Mouse (Mus musculus): Measurements from ENCODE around the gene Nrm. TPM values are rescaled to one million over a fixed set of nuclear protein-coding genes. Genes with fewer than 3 reads are reported as not detected.

Nrm gene
- polyA plus RNA-seq, 3 experiments from 2014 or later: 25.4 to 64.8 (median 27.4) TPM

- peak; percentile 45 for ATAC-seq
Measured at GRCm38 (mm10) chr17:35868165-35868820, 7.2 kb downstream of the Nrm start.

GRCm38 (mm10) chr17:35868961-35869345 is 7.8 kb downstream of the Nrm start:
- no peak for ATAC-seq

- ATAC-seq: no peak
Measured at GRCm38 (mm10) chr17:35869346-35870067, 8.4 kb downstream of the Nrm start.

- peak; percentile 75 for ATAC-seq
Measured at GRCm38 (mm10) chr17:35870151-35870883, 9.2 kb downstream of the Nrm start.

DNA sequence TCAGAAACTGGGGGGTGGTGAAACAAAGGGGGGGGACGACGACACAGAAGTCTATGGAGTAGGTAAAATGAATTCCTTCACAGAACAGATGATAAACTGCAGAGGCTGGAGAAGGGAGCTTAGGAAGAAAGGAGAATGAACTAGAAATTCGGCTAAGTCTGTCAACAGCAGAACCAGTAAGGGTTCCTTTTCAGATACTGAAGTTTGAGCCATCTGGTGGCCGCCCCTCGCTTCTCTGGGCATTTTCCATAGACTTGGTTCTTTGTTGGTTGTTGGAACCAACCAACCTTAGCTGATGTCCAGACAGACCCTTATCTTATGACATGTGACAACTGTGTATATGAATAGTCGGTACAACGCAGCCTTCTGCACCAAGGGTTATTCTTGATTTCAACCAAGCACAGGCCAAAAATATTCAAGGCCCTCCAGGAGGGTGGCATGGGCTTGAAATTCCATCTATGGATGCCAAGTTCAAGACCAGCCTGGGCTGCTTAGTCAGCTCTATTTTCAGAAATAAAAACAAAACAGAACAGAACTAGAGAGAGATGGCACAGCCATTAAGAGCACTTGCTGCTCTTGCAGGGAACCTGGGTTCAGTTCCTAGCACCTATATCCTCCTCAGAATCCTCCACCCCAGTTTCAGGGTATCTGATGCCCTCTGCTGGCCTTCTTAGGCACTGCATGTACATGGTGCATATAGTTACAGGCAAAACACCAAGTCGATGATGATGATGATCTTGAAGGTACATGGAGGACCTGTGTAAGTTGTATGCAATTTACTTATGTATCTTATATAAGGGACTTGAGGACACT is 10.0 kb downstream of the Nrm start:
- no peak for ATAC-seq

- ATAC-seq: no peak
Measured at GRCm38 (mm10) chr17:35873774-35874519, 12.8 kb downstream of the Nrm start.

DNA sequence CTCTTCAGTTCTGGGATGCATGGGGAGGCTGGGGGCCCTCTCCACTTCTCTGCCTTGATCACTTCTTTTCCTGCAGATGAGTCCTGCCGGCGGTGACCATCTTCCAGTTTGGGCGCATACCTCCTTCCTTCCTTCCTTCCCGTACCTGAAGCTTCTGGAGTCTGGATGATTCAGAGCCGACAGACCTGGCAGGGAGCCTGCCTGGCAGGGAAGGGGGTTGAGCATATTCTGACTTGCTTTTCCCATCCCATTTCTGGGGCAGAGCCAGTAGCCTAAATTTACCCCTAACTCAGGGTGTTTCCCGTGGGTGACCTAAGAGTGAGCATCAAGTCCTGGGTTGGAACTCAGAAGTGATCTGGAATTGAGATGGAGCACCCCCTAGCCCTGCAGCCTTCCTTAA is 13.6 kb downstream of the Nrm start:
- ATAC-seq: no peak

DNA sequence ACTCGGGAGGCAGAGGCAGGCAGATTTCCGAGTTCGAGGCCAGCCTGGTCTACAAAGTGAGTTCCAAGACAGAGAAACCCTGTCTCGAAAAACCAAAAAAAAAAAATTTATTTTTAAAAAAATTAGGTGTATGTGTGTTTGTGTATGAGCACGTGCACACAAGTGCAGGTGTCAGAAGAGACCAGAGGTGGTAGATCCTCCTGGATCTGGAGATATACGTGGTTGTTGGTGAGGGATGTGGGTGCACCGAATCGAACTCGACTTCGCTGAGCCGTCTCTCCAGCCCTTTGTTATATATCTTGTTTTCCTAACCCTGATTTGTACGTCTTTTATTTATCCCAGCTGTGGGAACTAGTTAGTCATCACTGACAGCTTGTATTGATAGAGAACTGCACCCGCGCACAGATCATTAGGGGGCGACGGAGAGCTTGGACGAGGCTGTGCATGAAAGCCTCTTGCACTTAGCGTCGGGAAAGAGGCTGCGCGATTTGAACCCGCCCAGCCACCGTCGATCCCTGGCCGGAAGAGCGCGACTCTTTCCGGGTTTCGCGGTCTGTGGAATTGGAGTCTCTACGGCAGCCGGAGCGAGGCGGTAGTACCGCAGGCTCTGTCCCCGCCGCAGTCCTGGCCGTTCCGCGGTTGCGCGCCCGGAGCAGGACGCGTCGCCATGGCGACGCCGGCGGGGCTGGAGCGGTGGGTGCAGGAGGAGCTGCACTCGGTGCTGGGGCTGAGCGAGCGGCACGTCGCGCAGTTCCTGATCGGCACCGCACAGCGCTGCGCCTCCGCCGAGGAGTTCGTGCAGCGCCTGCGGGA is 18.3 kb downstream of the Nrm start, which contains the start of gene Dhx16:
Gene Dhx16, plus strand, starts transcription at position 575 of the 813 bp plus-strand sequence.
- ATAC-seq: peak; percentile 93

- ATAC-seq: no peak
Measured at GRCm38 (mm10) chr17:35882924-35883323, 21.8 kb downstream of the Nrm start.

DNA sequence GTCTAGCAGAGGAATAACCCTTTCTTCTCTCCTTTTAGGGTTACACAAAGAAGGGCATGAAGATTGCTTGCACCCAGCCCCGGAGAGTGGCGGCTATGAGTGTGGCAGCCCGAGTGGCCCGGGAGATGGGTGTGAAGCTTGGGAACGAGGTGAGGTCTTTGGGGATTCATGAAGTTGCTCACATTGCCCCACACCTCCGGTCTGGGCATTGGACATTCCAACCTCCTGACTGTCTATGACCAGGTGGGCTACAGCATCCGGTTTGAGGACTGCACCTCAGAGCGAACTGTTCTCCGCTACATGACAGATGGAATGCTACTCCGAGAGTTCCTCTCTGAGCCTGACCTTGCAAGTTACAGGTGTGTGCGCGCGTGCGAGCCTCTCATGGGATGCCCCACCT is 22.7 kb downstream of the Nrm start:
- ATAC-seq: no peak

DNA sequence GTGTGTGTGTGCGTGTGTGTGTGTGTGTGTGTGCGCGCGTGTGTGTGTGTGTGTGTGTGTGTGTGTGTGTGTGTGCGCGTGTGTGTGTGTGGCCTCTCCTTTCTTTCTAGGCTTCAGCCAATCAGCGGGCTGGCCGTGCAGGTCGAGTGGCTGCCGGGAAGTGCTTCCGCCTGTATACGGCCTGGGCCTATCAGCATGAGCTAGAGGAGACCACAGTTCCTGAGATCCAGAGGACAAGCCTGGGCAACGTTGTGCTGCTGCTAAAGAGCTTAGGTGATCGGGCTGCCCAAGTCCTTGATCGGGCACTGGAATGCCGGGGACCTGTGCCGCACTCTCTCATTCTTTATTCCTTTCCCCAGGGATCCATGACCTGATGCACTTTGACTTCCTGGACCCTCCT is 26.6 kb downstream of the Nrm start:
- ATAC-seq: no peak

DNA sequence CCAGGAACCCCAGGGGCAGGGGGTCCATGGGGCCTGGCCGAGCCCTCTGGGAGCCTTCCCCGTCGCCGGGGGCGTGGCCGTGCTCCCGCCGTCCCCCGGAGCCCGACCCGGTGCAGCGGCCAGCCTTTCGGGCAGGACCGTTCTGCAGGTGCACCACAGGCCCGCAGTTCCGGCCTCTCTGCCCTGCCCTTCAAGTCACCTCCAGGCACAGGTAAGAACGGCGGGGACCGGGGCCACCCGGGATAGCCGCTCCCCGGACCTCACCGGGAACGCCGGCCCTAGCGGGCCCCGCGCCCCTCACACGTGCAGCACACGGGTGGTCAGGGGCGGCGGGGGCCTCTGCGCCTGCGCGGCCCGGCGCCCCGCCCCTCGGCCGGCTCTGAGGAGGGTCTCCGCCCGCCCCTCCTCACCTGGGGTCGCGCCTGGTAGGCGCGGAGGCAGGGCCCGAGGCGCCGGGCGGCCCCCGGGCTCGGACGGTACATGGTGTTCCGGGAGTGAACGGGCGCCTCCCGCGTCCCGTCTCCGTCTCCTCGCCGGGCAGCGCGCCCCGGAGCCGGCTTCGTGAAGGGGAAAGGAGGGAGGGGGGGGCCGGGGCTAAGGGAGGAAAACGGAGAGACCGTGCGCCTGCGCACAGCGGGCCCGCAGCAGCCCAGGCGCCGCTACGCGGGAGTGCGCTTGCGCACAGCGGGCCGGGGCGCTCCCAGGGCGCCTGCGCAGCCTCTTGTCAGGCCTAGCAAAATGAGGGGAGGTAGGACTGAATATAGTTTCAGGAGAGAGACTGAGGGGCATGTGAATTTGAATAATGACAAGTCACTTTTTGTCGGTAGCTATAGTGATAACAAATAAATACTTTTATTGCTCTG is 35.9 kb downstream of the Nrm start, which contains the start of gene 2310061I04Rik:
Gene 2310061I04Rik, minus strand, starts transcription at position 651 of the 863 bp plus-strand sequence.
- ATAC-seq: peak; percentile 75

- peak; percentile 39 for ATAC-seq
Measured at GRCm38 (mm10) chr17:35897644-35898573, 36.8 kb downstream of the Nrm start.

GRCm38 (mm10) chr17:35900636-35901035 is 39.5 kb downstream of the Nrm start:
- ATAC-seq: no peak

- ATAC-seq: no peak
Measured at GRCm38 (mm10) chr17:35903343-35903991, 42.3 kb downstream of the Nrm start.

DNA sequence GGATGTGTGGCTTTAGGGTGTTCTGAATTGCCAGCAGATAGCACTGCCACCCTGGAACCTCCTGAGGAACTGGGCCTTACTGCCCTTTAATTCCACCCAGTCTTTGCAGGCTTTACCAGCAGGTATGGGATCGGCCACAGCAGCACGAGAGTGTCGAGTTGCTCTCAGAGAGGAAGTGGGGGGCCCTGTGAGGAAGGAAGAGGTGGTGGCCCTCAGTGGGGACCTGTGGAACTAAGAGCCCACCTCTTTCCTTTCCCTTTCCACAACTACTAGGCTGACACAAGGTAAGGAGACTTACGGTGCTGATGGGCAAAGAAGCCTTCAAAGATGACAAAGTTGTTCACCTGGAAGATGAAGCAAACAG is 42.9 kb downstream of the Nrm start:
- no peak for ATAC-seq

- no peak for ATAC-seq
Measured at GRCm38 (mm10) chr17:35905587-35905986, 44.5 kb downstream of the Nrm start.

DNA sequence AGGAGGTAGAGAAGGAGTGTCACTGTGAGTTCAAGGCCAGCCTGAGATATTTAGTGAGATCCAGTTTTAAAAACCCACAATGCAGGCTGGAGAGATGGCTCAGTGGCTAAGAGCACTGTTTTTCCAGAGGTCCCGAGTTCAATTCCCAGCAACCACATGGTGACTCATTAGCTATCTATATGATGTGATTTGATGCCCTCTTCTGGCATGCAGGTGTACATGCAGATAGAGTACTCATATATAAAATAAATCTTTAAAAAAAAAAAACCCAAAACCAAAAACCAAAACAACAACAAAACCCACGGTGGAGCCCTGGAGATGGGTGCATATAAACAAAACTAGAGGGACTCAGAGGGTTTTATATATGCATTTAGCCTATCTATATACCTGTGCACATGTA is 46.5 kb downstream of the Nrm start:
- ATAC-seq: no peak

All from inflammation-experienced regulatory T-cells, adult 6 months (primary cell).